Mouse (Mus musculus): ENCODE results near the gene Upp1. TPM values are rescaled to one million over a fixed set of nuclear protein-coding genes. Genes with fewer than 3 reads are reported as not detected.

The Upp1 gene
- 143 and 416 TPM in 2 replicates for polyA plus RNA-seq (2012; rRNA removed)

GRCm38 (mm10) chr11:9118050-9118420 lies at the start of gene Upp1:
Gene Upp1, plus strand, starts transcription at chr11:9118103.
- peak within 1 kb of the TSS; percentile 79 for H3K4me3 ChIP-seq (ENCODE audit: low read depth, low read length)
- H3K36me3 ChIP-seq (ENCODE audit: control insufficient read depth, insufficient read depth, low read length), result peaks cover 8% of the 10 kb centered on the region
- H3K27ac ChIP-seq (ENCODE audit: insufficient read depth, low read depth, low read length), result peak within 1 kb of the TSS; percentile 96
- 0% methylated on average over 7 of the region's 7 CpGs for WGBS
- peaks cover 7% of the 10 kb centered on the region; the same call in 1 of the 2 replicates for H3K4me1 ChIP-seq (ENCODE audit: control insufficient read depth, insufficient read depth, insufficient read length, low read length)
- no peak for TF ChIP-seq CTCF (IDR thresholded peaks at IDR 0.05; ENCODE audit: extremely low read depth, insufficient read length, insufficient replicate concordance, low read depth, low read length)
- H3K27me3 ChIP-seq (ENCODE audit: control insufficient read depth, insufficient read depth, low read length), result peaks cover 6% of the 10 kb centered on the region

DNA sequence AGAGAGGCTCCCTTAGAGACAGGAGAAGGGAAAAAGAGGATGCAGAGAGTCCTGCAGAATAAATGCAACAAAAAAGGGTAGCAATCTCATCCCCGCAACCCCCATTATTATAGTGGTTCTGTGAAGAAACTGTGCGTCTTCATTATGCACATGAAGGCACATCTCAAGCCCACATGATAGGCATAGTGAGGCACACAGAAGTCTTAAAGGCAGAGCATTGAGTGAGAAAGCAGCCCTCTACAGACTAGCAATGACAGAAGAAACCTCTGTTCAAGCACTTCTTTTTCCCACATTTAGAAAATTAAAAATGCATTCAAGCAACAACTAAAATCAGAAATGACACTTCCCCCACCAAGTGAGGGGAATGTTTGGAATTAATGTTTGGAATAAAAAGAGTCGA lies 41.5 kb upstream of the Upp1 start:
- H3K27ac ChIP-seq (ENCODE audit: insufficient read depth, low read depth, low read length), result no peak overlapping the region
- H3K4me3 ChIP-seq (ENCODE audit: low read depth, low read length), result no peak overlapping the region
- 94% methylated on average over 3 of the region's 3 CpGs for WGBS
- no peak for TF ChIP-seq POLR2A (IDR thresholded peaks at IDR 0.05; ENCODE audit: low read depth, low read length)
- TF ChIP-seq CTCF (IDR thresholded peaks at IDR 0.05; ENCODE audit: extremely low read depth, insufficient read length, insufficient replicate concordance, low read depth, low read length), result no peak
- peaks cover 2% of the 10 kb centered on the region; the same call in 1 of the 2 replicates for H3K27me3 ChIP-seq (ENCODE audit: control insufficient read depth, insufficient read depth, low read length)
- no peaks in the 10 kb centered on the region for H3K4me1 ChIP-seq (ENCODE audit: control insufficient read depth, insufficient read depth, insufficient read length, low read length)
- H3K36me3 ChIP-seq (ENCODE audit: control insufficient read depth, insufficient read depth, low read length), result no peaks in the 10 kb centered on the region

DNA sequence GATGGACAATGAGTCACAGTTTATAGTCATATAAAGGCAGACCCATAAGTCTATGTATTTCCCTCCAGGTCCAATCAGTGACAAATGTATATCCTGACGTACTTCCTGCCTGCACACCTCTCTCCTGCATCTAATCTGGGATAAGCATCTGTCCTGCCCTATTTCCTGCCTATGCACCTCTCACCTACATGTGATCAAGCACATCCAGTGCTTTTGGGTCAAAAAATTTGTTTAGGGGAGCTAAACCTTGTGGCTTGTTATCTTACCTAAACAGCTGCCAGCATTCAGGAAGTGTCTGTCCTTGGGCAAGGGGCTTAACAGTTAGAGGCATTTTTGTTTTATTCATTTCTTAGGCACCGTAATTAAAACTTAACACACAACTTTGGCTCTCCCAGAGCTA lies 4.7 kb upstream of the Upp1 start:
- no peak overlapping the region for H3K4me3 ChIP-seq (ENCODE audit: low read depth, low read length)
- H3K27ac ChIP-seq (ENCODE audit: insufficient read depth, low read depth, low read length), result no peak overlapping the region
- H3K4me1 ChIP-seq (ENCODE audit: control insufficient read depth, insufficient read depth, insufficient read length, low read length), result peaks cover 7% of the 10 kb centered on the region; the same call in 1 of the 2 replicates
- no peak for TF ChIP-seq POLR2A (IDR thresholded peaks at IDR 0.05; ENCODE audit: low read depth, low read length)
- no peak for TF ChIP-seq CTCF (IDR thresholded peaks at IDR 0.05; ENCODE audit: extremely low read depth, insufficient read length, insufficient replicate concordance, low read depth, low read length)
- H3K36me3 ChIP-seq (ENCODE audit: control insufficient read depth, insufficient read depth, low read length), result no peaks in the 10 kb centered on the region
- WGBS, result 51% methylated on average over 2 of the region's 2 CpGs
- H3K27me3 ChIP-seq (ENCODE audit: control insufficient read depth, insufficient read depth, low read length), result peaks cover 10% of the 10 kb centered on the region

GRCm38 (mm10) chr11:9115367-9116120 lies 2.4 kb upstream of the Upp1 start:
- 10% methylated on average over 9 of the region's 9 CpGs for WGBS
- peaks cover 10% of the 10 kb centered on the region for H3K27me3 ChIP-seq (ENCODE audit: control insufficient read depth, insufficient read depth, low read length)
- H3K4me1 ChIP-seq (ENCODE audit: control insufficient read depth, insufficient read depth, insufficient read length, low read length), result peaks cover 7% of the 10 kb centered on the region; the same call in 1 of the 2 replicates
- TF ChIP-seq CTCF (IDR thresholded peaks at IDR 0.05; ENCODE audit: extremely low read depth, insufficient read length, insufficient replicate concordance, low read depth, low read length), result no peak
- no peak for TF ChIP-seq POLR2A (IDR thresholded peaks at IDR 0.05; ENCODE audit: low read depth, low read length)
- no peak overlapping the region for H3K4me3 ChIP-seq (ENCODE audit: low read depth, low read length)
- H3K27ac ChIP-seq (ENCODE audit: insufficient read depth, low read depth, low read length), result no peak overlapping the region
- H3K36me3 ChIP-seq (ENCODE audit: control insufficient read depth, insufficient read depth, low read length), result no peaks in the 10 kb centered on the region

DNA sequence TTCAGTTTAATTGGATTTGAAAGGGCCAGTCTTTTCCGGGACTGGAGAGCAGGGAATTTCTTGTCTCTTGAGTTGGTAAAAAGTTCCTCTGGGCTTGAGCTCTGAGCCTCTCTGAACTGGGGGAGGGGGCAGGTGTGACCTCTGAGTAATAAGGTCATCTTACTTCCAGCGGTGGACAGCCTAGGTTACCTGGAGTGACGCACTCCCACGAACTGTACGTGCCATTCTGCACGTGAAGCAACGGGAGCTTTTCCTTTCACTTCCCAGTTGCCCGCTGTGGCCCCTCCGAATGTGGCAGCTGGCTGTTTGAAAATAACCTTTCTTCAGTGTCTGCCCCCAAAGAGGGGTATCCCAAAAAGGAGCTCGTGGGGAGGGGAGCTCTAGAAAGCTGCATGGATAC lies 1.8 kb upstream of the Upp1 start:
- H3K27ac ChIP-seq (ENCODE audit: insufficient read depth, low read depth, low read length), result no peak overlapping the region
- H3K27me3 ChIP-seq (ENCODE audit: control insufficient read depth, insufficient read depth, low read length), result peaks cover 10% of the 10 kb centered on the region
- peaks cover 7% of the 10 kb centered on the region; the same call in 1 of the 2 replicates for H3K4me1 ChIP-seq (ENCODE audit: control insufficient read depth, insufficient read depth, insufficient read length, low read length)
- no peak for TF ChIP-seq POLR2A (IDR thresholded peaks at IDR 0.05; ENCODE audit: low read depth, low read length)
- TF ChIP-seq CTCF (IDR thresholded peaks at IDR 0.05; ENCODE audit: extremely low read depth, insufficient read length, insufficient replicate concordance, low read depth, low read length), result no peak
- peaks cover 3% of the 10 kb centered on the region for H3K36me3 ChIP-seq (ENCODE audit: control insufficient read depth, insufficient read depth, low read length)
- 2% methylated on average over 10 of the region's 10 CpGs for WGBS
- H3K4me3 ChIP-seq (ENCODE audit: low read depth, low read length), result peak overlapping the region; percentile 48

DNA sequence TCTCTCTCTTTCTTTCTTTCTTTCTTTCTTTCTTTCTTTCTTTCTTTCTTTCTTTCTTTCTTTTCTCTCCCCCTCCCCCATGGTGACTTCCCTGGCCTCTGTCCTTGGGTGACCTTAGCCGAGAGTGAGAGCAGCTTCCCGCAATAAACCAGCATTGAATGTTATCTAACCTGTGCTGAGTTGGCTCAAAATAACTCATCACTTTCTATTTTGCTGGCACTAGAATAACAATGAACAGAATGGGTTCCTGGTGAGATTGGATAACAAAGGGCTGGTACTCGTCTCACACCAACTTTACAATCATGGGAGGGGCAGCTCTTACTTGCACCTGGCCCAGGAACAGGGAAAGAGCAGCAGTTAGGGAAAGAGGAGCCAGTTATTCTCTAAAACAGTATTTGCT lies 987 bp upstream of the Upp1 start:
- TF ChIP-seq CTCF (IDR thresholded peaks at IDR 0.05; ENCODE audit: extremely low read depth, insufficient read length, insufficient replicate concordance, low read depth, low read length) (no peak), POLR2A (IDR thresholded peaks at IDR 0.05; ENCODE audit: low read depth, low read length) (no peak)
- Histone ChIP-seq H3K4me3 (ENCODE audit: low read depth, low read length) (no peak overlapping the region), H3K36me3 (ENCODE audit: control insufficient read depth, insufficient read depth, low read length) (peaks cover 5% of the 10 kb centered on the region), H3K27me3 (ENCODE audit: control insufficient read depth, insufficient read depth, low read length) (peaks cover 10% of the 10 kb centered on the region), H3K4me1 (ENCODE audit: control insufficient read depth, insufficient read depth, insufficient read length, low read length) (peaks cover 7% of the 10 kb centered on the region; the same call in 1 of the 2 replicates), H3K27ac (ENCODE audit: insufficient read depth, low read depth, low read length) (peak overlapping the region; percentile 90)
- WGBS, result 11% methylated on average over 3 of the region's 3 CpGs

GRCm38 (mm10) chr11:9117358-9118049 lies 399 bp upstream of the Upp1 start:
- 0 out of 2 replicates have a peak overlapping the region, but pooled peaks have one; percentile 0 for H3K4me3 ChIP-seq (ENCODE audit: low read depth, low read length)
- WGBS, result 3% methylated on average over 13 of the region's 13 CpGs
- peaks cover 5% of the 10 kb centered on the region for H3K36me3 ChIP-seq (ENCODE audit: control insufficient read depth, insufficient read depth, low read length)
- peak overlapping the region; percentile 96 for H3K27ac ChIP-seq (ENCODE audit: insufficient read depth, low read depth, low read length)
- peaks cover 9% of the 10 kb centered on the region for H3K27me3 ChIP-seq (ENCODE audit: control insufficient read depth, insufficient read depth, low read length)
- H3K4me1 ChIP-seq (ENCODE audit: control insufficient read depth, insufficient read depth, insufficient read length, low read length), result peaks cover 7% of the 10 kb centered on the region; the same call in 1 of the 2 replicates
- TF ChIP-seq POLR2A (IDR thresholded peaks at IDR 0.05; ENCODE audit: low read depth, low read length) (no peak), CTCF (IDR thresholded peaks at IDR 0.05; ENCODE audit: extremely low read depth, insufficient read length, insufficient replicate concordance, low read depth, low read length) (no peak)

Data from small intestine, adult 2 months (tissue).